Mouse (Mus musculus) testis, adult 2 months (tissue): ENCODE results near the gene Nudt4. TPM values are rescaled to one million over a fixed set of nuclear protein-coding genes. Genes with fewer than 3 reads are reported as not detected.

Source experiments
- H3K27ac ChIP-seq: fragments of 200-500 bp; 2 replicates; pipeline ENCODE4 v1.5.1; 2012; ENCODE audit warnings: low read depth, low read length; ENCODE audit not compliant: control insufficient read depth, insufficient read depth
- H3K27me3 ChIP-seq: fragments of 200-500 bp; 2 replicates; pipeline ENCODE4 v1.6.1; 2012; ENCODE audit warnings: mild to moderate bottlenecking, low read length, moderate library complexity; ENCODE audit not compliant: control insufficient read depth, insufficient read depth
- H3K36me3 ChIP-seq: fragments of 200-500 bp; 2 replicates; pipeline ENCODE4 v1.6.1; 2012; ENCODE audit warnings: mild to moderate bottlenecking, low read length; ENCODE audit not compliant: control insufficient read depth, insufficient read depth
- H3K4me1 ChIP-seq: fragments of 200-500 bp; 2 replicates; pipeline ENCODE4 v1.6.1; 2012; ENCODE audit warnings: low read length; ENCODE audit not compliant: control insufficient read depth, insufficient read depth
- H3K4me3 ChIP-seq: fragments of 200-500 bp; 2 replicates; pipeline ENCODE4 v1.5.1; 2012; ENCODE audit warnings: low read depth, mild to moderate bottlenecking, low read length, moderate library complexity, mixed read lengths; ENCODE audit not compliant: control insufficient read depth
- CTCF ChIP-seq: fragments of 200-500 bp; IDR thresholded peaks from 2 replicates; pipeline ENCODE4 v1.5.1; 2012; ENCODE audit warnings: low read depth, mild to moderate bottlenecking, inconsistent platforms, low read length, moderate library complexity; ENCODE audit not compliant: control insufficient read depth, insufficient read depth, insufficient replicate concordance
- POLR2A ChIP-seq: fragments of 200-500 bp; IDR thresholded peaks from 2 replicates; pipeline ENCODE4 v1.6.1; 2012; ENCODE audit warnings: low read depth, mild to moderate bottlenecking, inconsistent platforms, low read length, moderate library complexity; ENCODE audit not compliant: control insufficient read depth
- polyA plus RNA-seq: library from polyadenylated mRNA; depleted of rRNA; stranded (reverse); fragments of >200 nt; gene quantifications from 2 replicates; pipeline ENCODE4 v1.2.3, GENCODE M21; 2012

Gene Nudt4
- polyA plus RNA-seq, 1 experiment = 204 TPM

DNA sequence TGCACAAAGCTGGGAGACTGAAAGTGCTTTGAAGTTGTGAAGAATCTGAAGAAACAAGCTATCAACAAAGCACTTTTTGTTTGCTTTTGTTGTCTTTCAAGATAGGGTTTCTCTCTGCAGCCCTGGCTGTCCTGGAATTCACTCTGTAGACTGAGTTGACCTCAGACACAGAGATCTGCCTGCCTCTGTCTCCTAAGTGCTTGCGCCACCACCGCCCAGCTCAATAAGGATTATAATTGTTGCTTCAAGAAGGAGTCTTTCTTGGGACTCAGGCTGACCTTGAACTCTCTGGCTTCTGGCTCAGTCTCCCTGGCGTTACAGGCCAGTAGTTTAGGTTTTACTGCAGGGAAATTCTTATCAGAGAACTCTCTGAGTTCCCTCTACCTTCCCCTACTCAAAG is 2.8 kb upstream of the Nudt4 start:
- Histone ChIP-seq H3K27ac (no peak overlapping the region), H3K4me3 (no peak overlapping the region; the same call in 1 of the 2 replicates), H3K36me3 (no peaks in the 10 kb centered on the region), H3K27me3 (no peaks in the 10 kb centered on the region), H3K4me1 (peaks cover 8% of the 10 kb centered on the region)
- TF ChIP-seq CTCF (no peak), POLR2A (no peak)

DNA sequence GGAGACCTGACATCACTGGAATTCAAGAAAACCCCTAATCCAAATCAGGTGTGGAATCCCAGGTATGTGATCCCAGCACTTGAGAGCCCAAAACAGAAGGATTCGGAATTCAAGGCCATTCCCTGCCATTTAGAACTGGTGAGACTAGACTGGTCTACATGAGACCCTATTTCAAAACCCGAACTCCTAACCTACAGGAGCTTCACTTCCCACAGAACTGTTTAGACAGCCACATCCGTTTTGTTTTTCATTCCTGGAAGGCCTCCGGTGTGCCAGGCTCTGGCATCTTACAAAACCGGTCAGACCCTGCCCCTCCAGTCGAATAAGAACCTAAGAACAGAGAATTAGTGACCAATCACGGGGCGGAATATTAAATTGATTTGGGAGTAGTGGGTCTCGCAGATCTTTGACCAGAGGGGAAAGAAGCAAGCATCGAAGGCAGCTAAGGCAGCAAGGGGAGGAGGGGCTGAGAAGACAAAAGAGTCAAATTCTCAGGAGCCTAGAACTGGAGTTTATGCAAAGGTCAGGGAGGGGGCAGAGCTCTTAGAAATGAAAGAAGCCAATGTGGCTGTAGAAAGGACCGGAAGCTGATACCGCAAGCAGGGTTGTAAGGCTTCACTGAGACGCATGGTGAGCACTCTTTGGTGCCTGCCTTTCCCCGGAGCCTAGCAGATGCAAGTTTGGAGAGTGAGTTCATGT is 1.4 kb upstream of the Nudt4 start:
- peak overlapping the region; percentile 12; the same call in 1 of the 2 replicates for H3K27ac ChIP-seq

DNA sequence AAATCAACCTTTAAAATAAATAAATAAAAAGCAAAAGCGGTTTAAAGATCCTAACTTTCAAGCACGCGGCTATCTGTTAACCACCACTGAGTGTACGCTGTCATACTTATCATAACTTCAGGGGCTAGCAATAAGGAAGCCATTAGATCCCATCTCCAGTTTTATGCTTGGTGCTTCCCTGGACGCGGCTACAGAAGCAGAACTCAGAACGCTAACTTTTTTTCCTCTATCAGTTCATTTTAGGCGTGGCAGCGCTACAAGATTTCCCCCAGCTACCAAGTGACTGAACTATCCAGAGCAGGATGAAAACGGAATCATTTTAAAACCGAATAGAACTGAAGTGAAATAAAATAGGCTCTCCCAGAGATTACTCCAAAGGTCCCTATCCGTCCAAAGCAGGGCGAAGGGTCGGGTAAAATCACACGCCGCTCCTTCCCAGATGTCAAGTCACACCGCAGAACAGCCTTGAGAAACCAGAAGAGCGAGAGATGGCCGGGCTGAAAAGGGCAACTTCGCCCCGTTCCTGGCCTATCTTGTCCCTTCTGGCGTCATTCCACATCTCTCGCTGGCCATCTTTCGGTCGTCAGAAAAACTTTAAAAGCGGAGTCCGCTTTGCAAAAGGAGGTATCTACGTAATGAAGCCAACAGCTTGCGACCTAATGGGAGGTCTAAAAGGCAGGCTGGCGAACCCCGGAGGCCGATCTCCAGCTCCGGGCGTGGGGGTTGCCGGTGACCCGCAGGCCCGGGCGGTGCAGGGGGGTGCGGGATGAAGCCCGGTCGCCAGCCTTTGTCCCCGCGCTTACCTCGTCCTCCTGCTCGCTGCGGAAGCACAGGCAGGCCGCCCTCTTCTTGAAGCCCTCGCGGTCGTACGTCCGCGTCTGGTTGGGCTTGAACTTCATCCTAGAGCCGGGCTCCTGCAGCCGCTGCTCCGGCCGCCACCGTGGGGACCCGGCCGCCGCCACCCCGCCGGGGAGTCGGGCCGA is 796 bp downstream of the Nudt4 start:
- Histone ChIP-seq H3K4me3 (peak overlapping the region; percentile 98), H3K4me1 (peaks cover 8% of the 10 kb centered on the region), H3K27ac (peak overlapping the region; percentile 92), H3K27me3 (no peaks in the 10 kb centered on the region), H3K36me3 (no peaks in the 10 kb centered on the region)
- no peak for TF ChIP-seq POLR2A
- TF ChIP-seq CTCF = no peak

More for the DNA sequence above, 1.4 kb upstream of the Nudt4 start:
- Histone ChIP-seq H3K36me3 (no peaks in the 10 kb centered on the region), H3K4me3 (peak overlapping the region; percentile 70), H3K27me3 (no peaks in the 10 kb centered on the region), H3K4me1 (peaks cover 8% of the 10 kb centered on the region)
- TF ChIP-seq POLR2A (no peak), CTCF (no peak)

DNA sequence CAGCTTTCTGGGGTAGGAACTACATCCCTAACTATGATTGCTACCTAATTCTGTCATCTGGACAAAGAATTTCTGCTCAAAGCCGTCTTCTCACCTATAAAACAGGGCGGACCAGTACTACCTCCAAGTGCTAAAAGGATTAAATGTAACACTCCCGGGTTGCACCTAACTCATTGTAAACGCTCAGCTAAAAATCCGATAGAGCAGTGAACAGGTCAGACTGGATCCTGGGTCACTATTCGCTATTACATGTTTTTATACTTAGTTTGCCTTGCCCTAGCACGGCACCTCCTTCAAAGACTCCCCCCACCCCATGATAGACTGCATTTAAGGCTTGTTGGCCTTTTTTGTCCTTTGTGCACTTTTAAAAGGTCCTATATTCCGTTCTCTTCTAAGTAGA is 1.6 kb downstream of the Nudt4 start:
- Histone ChIP-seq H3K36me3 (no peaks in the 10 kb centered on the region), H3K27ac (peak overlapping the region; percentile 43; the same call in 1 of the 2 replicates), H3K4me1 (peaks cover 8% of the 10 kb centered on the region), H3K4me3 (peak overlapping the region; percentile 74), H3K27me3 (no peaks in the 10 kb centered on the region)
- no peak for TF ChIP-seq POLR2A
- TF ChIP-seq CTCF = no peak

DNA sequence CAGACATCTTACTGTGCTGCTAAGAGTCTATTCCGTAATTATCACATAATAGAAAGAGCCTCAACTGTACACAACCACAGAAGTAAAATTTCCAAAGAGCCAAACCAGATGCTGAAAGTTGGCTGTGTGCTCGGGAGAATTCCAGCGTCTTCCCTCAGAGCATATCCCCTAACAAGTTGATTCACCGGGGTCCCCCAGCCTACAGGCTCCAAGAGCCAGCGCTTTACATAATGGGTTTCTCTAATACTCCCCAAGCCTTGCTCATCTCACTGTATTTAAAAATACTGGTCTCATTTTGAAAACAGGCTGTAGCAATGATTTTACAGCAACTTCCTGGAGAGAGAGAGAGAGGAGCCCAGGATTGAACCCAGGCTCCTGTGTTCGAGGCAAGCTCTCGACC is 2.3 kb downstream of the Nudt4 start:
- no peaks in the 10 kb centered on the region for H3K36me3 ChIP-seq
- no peaks in the 10 kb centered on the region for H3K27me3 ChIP-seq
- TF ChIP-seq CTCF (no peak), POLR2A (no peak)
- H3K4me3 ChIP-seq = peak overlapping the region; percentile 32; the same call in 1 of the 2 replicates
- no peak overlapping the region for H3K27ac ChIP-seq
- H3K4me1 ChIP-seq = peaks cover 8% of the 10 kb centered on the region

DNA sequence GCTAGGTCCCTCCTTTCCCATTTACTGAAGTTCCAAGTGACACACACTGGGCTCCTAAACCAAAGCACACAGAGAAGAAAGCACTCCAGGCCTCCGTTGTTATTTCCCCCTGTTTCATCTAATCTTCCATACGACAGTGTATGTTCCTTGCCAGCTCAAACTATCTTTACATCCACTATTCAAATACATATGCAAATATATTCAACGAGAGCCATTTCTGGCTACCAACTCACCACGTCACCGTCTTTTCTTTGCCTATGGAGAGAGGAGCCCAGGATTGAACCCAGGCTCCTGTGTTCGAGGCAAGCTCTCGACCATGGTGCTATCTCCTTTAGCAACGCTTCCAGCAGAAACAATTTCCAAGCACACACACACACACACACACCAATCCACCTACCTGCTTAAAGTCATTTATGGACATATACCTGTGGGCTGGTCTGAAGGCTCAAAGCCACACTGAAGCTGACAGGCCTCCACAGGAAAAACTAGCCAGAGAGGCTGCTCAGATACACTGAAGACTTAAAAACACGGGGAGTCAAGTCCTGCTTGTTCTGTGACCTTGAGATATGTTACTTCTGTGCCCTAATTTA is 3.5 kb downstream of the Nudt4 start:
- no peak overlapping the region for H3K4me3 ChIP-seq
- no peak overlapping the region for H3K27ac ChIP-seq
- H3K27me3 ChIP-seq = no peaks in the 10 kb centered on the region
- H3K36me3 ChIP-seq = no peaks in the 10 kb centered on the region
- peaks cover 8% of the 10 kb centered on the region for H3K4me1 ChIP-seq
- TF ChIP-seq POLR2A = no peak
- TF ChIP-seq CTCF = no peak

DNA sequence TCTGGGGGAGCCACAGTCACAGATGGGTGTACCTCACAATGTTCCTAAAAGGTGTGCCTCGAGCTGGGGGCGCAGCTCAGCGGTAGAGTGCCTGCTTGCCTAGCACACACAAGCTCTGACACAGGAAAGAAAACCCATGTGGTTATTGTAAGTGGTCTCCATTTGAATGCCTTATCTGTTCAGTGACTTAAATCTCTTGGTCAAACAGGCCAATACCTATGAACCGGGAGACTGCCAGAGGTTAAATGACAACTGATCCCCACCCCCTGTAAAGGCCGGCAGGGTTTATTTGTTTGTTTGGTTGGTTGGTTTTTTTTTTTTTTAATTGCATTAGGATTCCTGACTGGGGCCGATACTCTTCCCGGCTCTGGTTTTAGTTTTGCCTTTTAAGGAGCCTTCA is 4.5 kb downstream of the Nudt4 start:
- H3K4me1 ChIP-seq = peaks cover under 1% of the 10 kb centered on the region
- no peak overlapping the region for H3K27ac ChIP-seq
- H3K27me3 ChIP-seq = no peaks in the 10 kb centered on the region
- no peak overlapping the region for H3K4me3 ChIP-seq
- H3K36me3 ChIP-seq = no peaks in the 10 kb centered on the region
- no peak for TF ChIP-seq POLR2A
- no peak for TF ChIP-seq CTCF
